Mouse (Mus musculus): ENCODE data around the gene Ptprh. TPM values are rescaled to one million over a fixed set of nuclear protein-coding genes. Genes with fewer than 3 reads are reported as not detected.
A peak's percentile ranks its signal among the peaks of the same experiment; 100 is the strongest.

Ptprh gene
- polyA plus RNA-seq, 1 experiment, result 0.15 TPM

DNA sequence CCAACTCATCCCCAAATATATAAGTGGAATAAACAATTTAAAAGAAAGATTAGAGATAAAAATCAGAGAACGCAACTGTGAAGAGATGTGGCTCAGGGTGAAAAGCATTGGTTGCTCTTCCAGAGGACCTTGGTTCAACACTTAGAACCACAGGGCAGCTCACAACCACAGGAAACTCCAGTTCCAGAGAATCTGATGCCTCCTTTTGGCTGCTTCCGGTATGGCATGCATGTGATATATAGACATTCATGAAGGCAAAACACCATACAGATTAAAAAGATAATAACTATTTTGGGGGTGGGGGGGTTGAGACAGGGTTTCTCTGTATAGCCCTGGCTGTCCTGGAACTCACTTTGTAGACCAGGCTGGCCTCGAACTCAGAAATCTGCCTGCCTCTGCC, 41.2 kb downstream of the Ptprh start:
- Histone ChIP-seq H3K36me3 (ENCODE audit: control insufficient read depth, insufficient read depth, low read length) (no peaks in the 10 kb centered on the region), H3K27me3 (ENCODE audit: control insufficient read depth, insufficient read depth, low read length) (no peaks in the 10 kb centered on the region), H3K4me3 (ENCODE audit: control insufficient read depth, insufficient read depth, low read length) (no peak overlapping the region), H3K4me1 (replicated peaks; ENCODE audit: control insufficient read depth, insufficient read depth, low read length) (no peaks in the 10 kb centered on the region), H3K27ac (ENCODE audit: control insufficient read depth, insufficient read depth, low read length) (no peak overlapping the region)
- no peak for DNase-seq
- 95% methylated on average over 3 of the region's 3 CpGs for WGBS
- TF ChIP-seq CTCF (IDR thresholded peaks at IDR 0.05; ENCODE audit: borderline replicate concordance, control insufficient read depth, extremely low read depth, insufficient read depth, low read length, poor library complexity) (no peak), POLR2A (IDR thresholded peaks at IDR 0.05; ENCODE audit: control insufficient read depth, extremely low read depth, insufficient read depth, low read length, poor library complexity) (no peak)

DNA sequence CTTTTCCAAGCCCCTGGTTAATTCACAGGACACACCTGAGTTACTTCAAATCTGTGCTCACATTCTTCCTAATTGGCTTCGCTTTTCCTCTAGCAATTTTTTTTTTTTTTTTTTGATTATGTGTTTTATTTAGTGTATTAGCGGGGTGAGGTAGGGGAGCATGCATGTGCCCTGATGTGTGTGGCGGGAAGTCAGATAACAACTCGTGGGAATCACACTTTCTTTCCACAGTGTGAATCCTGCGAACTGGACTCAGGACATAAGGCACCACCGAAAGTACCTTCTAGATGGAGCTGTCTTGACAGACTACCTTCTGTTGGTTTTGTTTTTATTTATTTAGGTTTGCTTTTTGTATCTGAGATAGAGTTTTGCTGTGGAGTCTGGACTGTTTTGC, 46.7 kb downstream of the Ptprh start:
- H3K27ac ChIP-seq (ENCODE audit: control insufficient read depth, insufficient read depth, low read length), result no peak overlapping the region
- WGBS, result 79% methylated on average over 6 of the region's 6 CpGs
- no peak for DNase-seq
- no peaks in the 10 kb centered on the region for H3K4me1 ChIP-seq (replicated peaks; ENCODE audit: control insufficient read depth, insufficient read depth, low read length)
- no peak overlapping the region for H3K4me3 ChIP-seq (ENCODE audit: control insufficient read depth, insufficient read depth, low read length)
- no peaks in the 10 kb centered on the region for H3K27me3 ChIP-seq (ENCODE audit: control insufficient read depth, insufficient read depth, low read length)
- no peaks in the 10 kb centered on the region for H3K36me3 ChIP-seq (ENCODE audit: control insufficient read depth, insufficient read depth, low read length)
- TF ChIP-seq POLR2A (IDR thresholded peaks at IDR 0.05; ENCODE audit: control insufficient read depth, extremely low read depth, insufficient read depth, low read length, poor library complexity) (no peak), CTCF (IDR thresholded peaks at IDR 0.05; ENCODE audit: borderline replicate concordance, control insufficient read depth, extremely low read depth, insufficient read depth, low read length, poor library complexity) (no peak)

DNA sequence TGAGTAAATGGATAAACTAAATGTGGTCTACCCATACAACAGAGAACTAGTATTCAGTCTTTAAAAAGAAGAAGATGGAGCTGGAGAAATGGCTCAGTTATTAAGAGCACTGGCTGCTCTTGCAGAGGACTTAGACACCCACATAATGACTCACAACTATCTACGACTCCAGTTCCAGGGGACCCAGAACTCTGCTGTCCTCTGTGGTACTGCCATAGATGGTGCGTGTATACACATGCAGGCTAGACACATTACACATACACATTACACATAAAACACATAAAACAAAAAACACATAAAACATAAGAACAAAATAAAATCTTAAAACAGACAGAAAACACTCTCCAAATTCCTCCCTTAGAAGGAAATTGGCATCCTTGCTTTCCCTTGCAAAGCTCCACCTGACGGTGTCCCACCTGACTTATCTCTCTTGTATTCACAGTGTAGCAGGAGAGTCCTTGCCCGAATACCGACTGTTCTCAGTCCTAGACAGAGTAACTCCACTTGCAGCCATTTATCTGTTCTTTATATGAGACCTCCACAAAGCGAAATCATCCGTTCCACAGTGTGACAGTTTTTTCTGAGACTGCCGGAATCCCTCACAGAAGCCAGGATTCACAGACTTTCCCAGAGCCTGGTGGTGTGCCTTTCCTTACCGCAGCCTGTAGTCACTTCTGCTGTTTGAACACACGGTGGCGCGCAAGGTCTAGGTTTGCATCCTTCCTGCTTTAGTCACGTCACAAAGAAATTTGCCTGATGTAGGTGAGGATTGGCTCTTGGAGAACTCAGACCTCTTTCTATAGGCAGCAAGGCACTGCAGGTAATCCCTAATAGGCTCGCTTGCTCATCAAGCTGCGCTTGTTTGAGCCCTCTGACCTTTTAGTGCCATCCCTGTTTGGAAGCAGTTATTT, 47.3 kb downstream of the Ptprh start:
- 22% methylated on average over 15 of the region's 15 CpGs for WGBS

DNA sequence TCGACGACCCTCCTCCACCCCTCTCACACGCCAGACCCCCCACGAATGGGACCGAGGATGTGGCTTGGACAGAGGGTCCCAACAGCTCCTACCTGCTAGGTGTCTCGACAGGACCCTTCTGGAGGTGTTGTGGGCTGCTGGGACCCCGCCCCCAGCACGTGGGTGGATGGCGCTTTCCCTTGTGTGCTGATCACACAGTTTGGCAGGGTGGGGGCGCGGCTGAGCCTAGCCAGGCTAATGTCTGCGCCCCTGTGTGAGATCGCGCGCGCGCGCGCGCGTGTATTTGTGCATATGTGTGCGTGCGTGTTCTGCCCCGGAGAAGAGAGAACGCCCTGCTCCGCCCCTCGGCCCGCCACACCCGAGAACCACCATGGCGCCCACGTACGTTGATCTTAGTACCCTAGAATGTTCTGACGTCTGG, 56.6 kb downstream of the Ptprh start, which contains the start of gene Syt5:
Gene Syt5, minus strand, starts transcription at position 321 of the 421 bp plus-strand sequence.
- no peak for DNase-seq
- Histone ChIP-seq H3K36me3 (ENCODE audit: control insufficient read depth, insufficient read depth, low read length) (no peaks in the 10 kb centered on the region), H3K27ac (ENCODE audit: control insufficient read depth, insufficient read depth, low read length) (no peak within 1 kb of the TSS), H3K4me1 (replicated peaks; ENCODE audit: control insufficient read depth, insufficient read depth, low read length) (peaks cover 2% of the 10 kb centered on the region), H3K4me3 (ENCODE audit: control insufficient read depth, insufficient read depth, low read length) (no peak within 1 kb of the TSS), H3K27me3 (ENCODE audit: control insufficient read depth, insufficient read depth, low read length) (no peaks in the 10 kb centered on the region; the same call in 1 of the 2 replicates)
- TF ChIP-seq POLR2A (IDR thresholded peaks at IDR 0.05; ENCODE audit: control insufficient read depth, extremely low read depth, insufficient read depth, low read length, poor library complexity) (no peak), CTCF (IDR thresholded peaks at IDR 0.05; ENCODE audit: borderline replicate concordance, control insufficient read depth, extremely low read depth, insufficient read depth, low read length, poor library complexity) (no peak)
- WGBS, result 10% methylated on average over 33 of the region's 33 CpGs

More for the DNA sequence above, 47.3 kb downstream of the Ptprh start:
- H3K27ac ChIP-seq (ENCODE audit: control insufficient read depth, insufficient read depth, low read length), result no peak overlapping the region
- DNase-seq, result peak; percentile 68
- no peaks in the 10 kb centered on the region for H3K36me3 ChIP-seq (ENCODE audit: control insufficient read depth, insufficient read depth, low read length)
- H3K4me1 ChIP-seq (replicated peaks; ENCODE audit: control insufficient read depth, insufficient read depth, low read length), result no peaks in the 10 kb centered on the region
- H3K4me3 ChIP-seq (ENCODE audit: control insufficient read depth, insufficient read depth, low read length), result no peak overlapping the region
- TF ChIP-seq POLR2A (IDR thresholded peaks at IDR 0.05; ENCODE audit: control insufficient read depth, extremely low read depth, insufficient read depth, low read length, poor library complexity) (no peak), CTCF (IDR thresholded peaks at IDR 0.05; ENCODE audit: borderline replicate concordance, control insufficient read depth, extremely low read depth, insufficient read depth, low read length, poor library complexity) (peak; percentile 61; the same call in 1 of the 2 replicates)
- no peaks in the 10 kb centered on the region for H3K27me3 ChIP-seq (ENCODE audit: control insufficient read depth, insufficient read depth, low read length)

DNA sequence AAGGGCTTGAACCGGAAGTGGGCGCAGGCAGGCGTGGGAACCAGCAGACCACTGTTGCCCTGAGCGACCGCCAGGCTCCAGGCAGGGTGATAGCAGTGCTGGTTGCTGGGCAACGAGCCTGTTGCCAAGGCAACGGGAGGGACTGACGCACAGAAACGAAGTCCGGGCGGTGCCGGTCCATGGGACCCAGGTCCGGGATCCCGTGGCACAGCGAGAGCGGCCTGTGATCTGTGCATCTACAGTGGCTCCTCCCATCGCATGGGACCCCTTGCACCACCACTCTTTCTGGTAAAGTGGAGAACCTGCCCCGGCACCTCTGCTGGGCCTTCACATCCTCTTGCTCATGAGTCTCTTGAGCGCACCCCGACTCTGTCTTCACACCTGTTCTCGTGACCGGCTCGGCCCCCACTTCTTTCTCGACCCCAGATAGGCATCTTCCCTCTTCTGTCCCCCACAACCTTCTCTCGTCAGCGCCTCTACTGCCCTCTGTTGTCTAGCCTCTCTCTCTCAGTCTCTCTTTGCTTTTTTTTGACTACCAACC, 57.2 kb downstream of the Ptprh start:
- TF ChIP-seq CTCF (IDR thresholded peaks at IDR 0.05; ENCODE audit: borderline replicate concordance, control insufficient read depth, extremely low read depth, insufficient read depth, low read length, poor library complexity) (no peak), POLR2A (IDR thresholded peaks at IDR 0.05; ENCODE audit: control insufficient read depth, extremely low read depth, insufficient read depth, low read length, poor library complexity) (no peak)
- WGBS, result 7% methylated on average over 26 of the region's 26 CpGs
- Histone ChIP-seq H3K36me3 (ENCODE audit: control insufficient read depth, insufficient read depth, low read length) (no peaks in the 10 kb centered on the region), H3K27me3 (ENCODE audit: control insufficient read depth, insufficient read depth, low read length) (no peaks in the 10 kb centered on the region; the same call in 1 of the 2 replicates), H3K27ac (ENCODE audit: control insufficient read depth, insufficient read depth, low read length) (no peak overlapping the region), H3K4me3 (ENCODE audit: control insufficient read depth, insufficient read depth, low read length) (no peak overlapping the region), H3K4me1 (replicated peaks; ENCODE audit: control insufficient read depth, insufficient read depth, low read length) (peaks cover 2% of the 10 kb centered on the region)
- no peak for DNase-seq

DNA sequence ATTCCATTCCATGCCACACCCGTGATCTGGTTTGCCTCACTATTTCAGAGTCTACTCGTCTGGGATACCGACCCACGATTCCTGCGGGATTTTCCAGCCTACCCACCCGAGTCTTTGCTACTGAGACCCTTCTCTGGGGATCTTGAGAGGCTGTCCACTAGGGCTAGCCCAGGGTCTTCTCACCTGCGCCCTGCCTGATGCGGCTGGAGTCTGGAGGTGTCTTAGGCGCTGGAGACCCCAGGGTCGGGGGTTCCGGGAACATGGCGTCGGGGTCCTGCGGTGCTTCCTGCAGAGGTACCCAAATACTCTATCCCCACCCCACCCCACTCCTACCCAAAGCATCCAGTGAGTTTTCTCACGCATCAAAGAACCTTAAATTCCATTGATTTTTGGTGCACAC, 57.8 kb downstream of the Ptprh start:
- no peaks in the 10 kb centered on the region; the same call in 1 of the 2 replicates for H3K27me3 ChIP-seq (ENCODE audit: control insufficient read depth, insufficient read depth, low read length)
- 83% methylated on average over 15 of the region's 15 CpGs for WGBS
- H3K4me1 ChIP-seq (replicated peaks; ENCODE audit: control insufficient read depth, insufficient read depth, low read length), result peaks cover 2% of the 10 kb centered on the region
- TF ChIP-seq POLR2A (IDR thresholded peaks at IDR 0.05; ENCODE audit: control insufficient read depth, extremely low read depth, insufficient read depth, low read length, poor library complexity), result no peak
- TF ChIP-seq CTCF (IDR thresholded peaks at IDR 0.05; ENCODE audit: borderline replicate concordance, control insufficient read depth, extremely low read depth, insufficient read depth, low read length, poor library complexity), result no peak
- DNase-seq, result no peak
- no peaks in the 10 kb centered on the region for H3K36me3 ChIP-seq (ENCODE audit: control insufficient read depth, insufficient read depth, low read length)
- H3K4me3 ChIP-seq (ENCODE audit: control insufficient read depth, insufficient read depth, low read length), result no peak overlapping the region
- no peak overlapping the region for H3K27ac ChIP-seq (ENCODE audit: control insufficient read depth, insufficient read depth, low read length)

Data from thymus, adult 2 months (tissue).